ENCODE assay signal across 11 mouse cellular contexts in the genomic region with DNA sequence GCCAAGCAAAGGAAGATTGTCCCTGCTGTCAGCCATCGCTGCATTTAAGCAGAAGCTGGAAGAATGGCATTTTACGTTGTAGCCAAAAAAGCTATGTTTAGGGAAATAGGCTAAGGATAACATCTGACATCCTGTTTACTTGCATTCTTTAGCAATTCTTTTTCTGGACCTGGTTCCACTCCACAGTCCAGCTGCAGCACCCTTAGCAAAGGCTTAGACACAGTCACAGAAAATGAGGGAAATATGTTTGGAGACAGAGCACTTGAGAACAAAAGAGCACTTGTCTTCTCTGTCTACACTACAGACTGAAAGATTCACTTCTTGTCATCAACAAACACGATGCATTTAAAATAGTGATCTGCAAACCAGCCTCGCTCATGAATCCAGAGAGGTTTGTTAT. TPM values are rescaled to one million over a fixed set of nuclear protein-coding genes. Genes with fewer than 3 reads are reported as not detected.
DNase-seq lines count a peak whose midpoint lies in the region; ATAC-seq and TF ChIP-seq lines count a peak whose summit lies in the region.
"Had no signal": no experiment of that assay in that cellular context is flagged by ENCODE, and none has a peak within 500 bp of the region (broad histone marks: within the 10 kb centered on the region; RNA-seq: fewer than 3 reads in every experiment).

No protein-coding gene starts in this region.

- H3K27ac ChIP-seq in forebrain, postnatal 0 days (ENCODE audit: low read depth, low read length), result no peak overlapping the region
- no peak overlapping the region for H3K27ac ChIP-seq in forebrain, embryonic 11.5 days (ENCODE audit: low read depth, low read length)
- no peak overlapping the region for H3K27ac ChIP-seq in kidney, postnatal 0 days
- peak overlapping the region; percentile 98 for H3K27ac ChIP-seq in thymus, adult 2 months (ENCODE audit: control insufficient read depth, insufficient read depth, low read length)
- H3K27ac ChIP-seq in midbrain, embryonic 11.5 days (ENCODE audit: low read depth, low read length), result no peak overlapping the region
- H3K27ac ChIP-seq: intestine, embryonic 15.5 days; limb, embryonic 10.5 days had no signal

- no peaks in the 10 kb centered on the region for H3K36me3 ChIP-seq in forebrain, postnatal 0 days (ENCODE audit: insufficient read depth)
- no peaks in the 10 kb centered on the region for H3K36me3 ChIP-seq in forebrain, embryonic 11.5 days (ENCODE audit: control insufficient read depth, insufficient read depth, low read length)
- H3K36me3 ChIP-seq in kidney, postnatal 0 days (ENCODE audit: insufficient read depth, low read length), result no peaks in the 10 kb centered on the region
- 0 out of 2 replicates have a peak, but pooled peaks cover 5% of the 10 kb centered on the region for H3K36me3 ChIP-seq in thymus, adult 2 months (ENCODE audit: control insufficient read depth, insufficient read depth, low read length)
- no peaks in the 10 kb centered on the region for H3K36me3 ChIP-seq in midbrain, embryonic 11.5 days (ENCODE audit: control insufficient read depth, insufficient read depth, low read length)
- H3K36me3 ChIP-seq: intestine, embryonic 15.5 days; limb, embryonic 10.5 days had no signal

- 50% methylated on average over 4 of the region's 4 CpGs for WGBS in forebrain, postnatal 0 days
- 85% methylated on average over 4 of the region's 4 CpGs for WGBS in forebrain, embryonic 11.5 days
- 71% methylated on average over 4 of the region's 4 CpGs for WGBS in kidney, postnatal 0 days
- 63% methylated on average over 4 of the region's 4 CpGs for WGBS in thymus, adult 2 months
- WGBS in midbrain, embryonic 11.5 days, result 84% methylated on average over 4 of the region's 4 CpGs

- no peak for DNase-seq in forebrain, postnatal 0 days
- DNase-seq in forebrain, embryonic 11.5 days (ENCODE audit: low spot score), result no peak
- peak; percentile 28 for DNase-seq in kidney, postnatal 0 days (ENCODE audit: low spot score)
- DNase-seq in kidney, adult 18-20 months, result no peak
- DNase-seq in thymus, adult 2 months, result no peak
- DNase-seq in thymus, postnatal 25 days, result no peak
- no peak for DNase-seq in midbrain, embryonic 11.5 days (ENCODE audit: low spot score, missing footprints)
- no peak for DNase-seq in MN1 (ENCODE audit: low spot score)
- DNase-seq: cerebellum, postnatal 36 days had no signal

- H3K9me3 ChIP-seq in forebrain, postnatal 0 days (ENCODE audit: low read length), result no peaks in the 10 kb centered on the region
- no peaks in the 10 kb centered on the region for H3K9me3 ChIP-seq in forebrain, embryonic 11.5 days (ENCODE audit: control insufficient read depth, low read length)
- no peaks in the 10 kb centered on the region for H3K9me3 ChIP-seq in kidney, postnatal 0 days (replicated peaks; ENCODE audit: low read length)
- H3K9me3 ChIP-seq in midbrain, embryonic 11.5 days (ENCODE audit: control insufficient read depth, low read length), result no peaks in the 10 kb centered on the region
- H3K9me3 ChIP-seq: intestine, embryonic 15.5 days; limb, embryonic 10.5 days had no signal

- no peak overlapping the region for H3K9ac ChIP-seq in forebrain, postnatal 0 days
- no peak overlapping the region for H3K9ac ChIP-seq in forebrain, embryonic 11.5 days (ENCODE audit: low read length)
- H3K9ac ChIP-seq in kidney, postnatal 0 days (ENCODE audit: low read depth, low read length), result no peak overlapping the region
- H3K9ac ChIP-seq in midbrain, embryonic 11.5 days (ENCODE audit: low read length), result no peak overlapping the region
- H3K9ac ChIP-seq: intestine, embryonic 15.5 days had no signal

- H3K4me1 ChIP-seq in forebrain, postnatal 0 days (ENCODE audit: insufficient read depth), result no peaks in the 10 kb centered on the region
- H3K4me1 ChIP-seq in forebrain, embryonic 11.5 days (replicated peaks; ENCODE audit: control insufficient read depth, insufficient read depth, low read length), result no peaks in the 10 kb centered on the region
- no peaks in the 10 kb centered on the region for H3K4me1 ChIP-seq in kidney, postnatal 0 days (replicated peaks; ENCODE audit: insufficient read depth, low read length)
- H3K4me1 ChIP-seq in thymus, adult 2 months (replicated peaks; ENCODE audit: control insufficient read depth, insufficient read depth, low read length), result peaks cover 7% of the 10 kb centered on the region
- H3K4me1 ChIP-seq in midbrain, embryonic 11.5 days (ENCODE audit: control insufficient read depth, insufficient read depth, low read length), result no peaks in the 10 kb centered on the region
- H3K4me1 ChIP-seq: intestine, embryonic 15.5 days; limb, embryonic 10.5 days had no signal

- no peak overlapping the region; the same call in 1 of the 2 replicates for H3K4me2 ChIP-seq in forebrain, postnatal 0 days (ENCODE audit: low read depth)
- no peak overlapping the region for H3K4me2 ChIP-seq in forebrain, embryonic 11.5 days (ENCODE audit: low read depth, low read length, severe bottlenecking)
- H3K4me2 ChIP-seq in kidney, postnatal 0 days (ENCODE audit: low read length), result 0 out of 2 replicates have a peak overlapping the region, but pooled peaks have one; percentile 21
- H3K4me2 ChIP-seq in midbrain, embryonic 11.5 days, result no peak overlapping the region

- no peak for TF ChIP-seq CTCF in forebrain, postnatal 0 days (IDR thresholded peaks at IDR 0.05; ENCODE audit: low read depth)
- no peak for TF ChIP-seq CTCF in kidney, postnatal 0 days (IDR thresholded peaks at IDR 0.05; ENCODE audit: low read depth)
- no peak for TF ChIP-seq CTCF in thymus, adult 2 months (IDR thresholded peaks at IDR 0.05; ENCODE audit: borderline replicate concordance, control insufficient read depth, extremely low read depth, insufficient read depth, low read length, poor library complexity)

- ATAC-seq in forebrain, postnatal 0 days, result peak; percentile 60
- no peak for ATAC-seq in forebrain, embryonic 11.5 days (replicated peaks; ENCODE audit: low FRiP score)
- ATAC-seq in kidney, postnatal 0 days (replicated peaks; ENCODE audit: low FRiP score, low read depth), result no peak
- ATAC-seq in midbrain, embryonic 11.5 days (ENCODE audit: low FRiP score), result no peak
- ATAC-seq: intestine, embryonic 15.5 days had no signal

- H3K27me3 ChIP-seq in forebrain, postnatal 0 days (ENCODE audit: insufficient read depth, low read length), result no peaks in the 10 kb centered on the region
- H3K27me3 ChIP-seq in forebrain, embryonic 11.5 days (ENCODE audit: control insufficient read depth, insufficient read depth, low read length), result no peaks in the 10 kb centered on the region
- no peaks in the 10 kb centered on the region for H3K27me3 ChIP-seq in kidney, postnatal 0 days (ENCODE audit: insufficient read depth, low read length)
- no peaks in the 10 kb centered on the region for H3K27me3 ChIP-seq in thymus, adult 2 months (ENCODE audit: control insufficient read depth, insufficient read depth, low read length)
- H3K27me3 ChIP-seq in midbrain, embryonic 11.5 days (ENCODE audit: control insufficient read depth, insufficient read depth, low read length), result no peaks in the 10 kb centered on the region
- H3K27me3 ChIP-seq: intestine, embryonic 15.5 days had no signal

- H3K4me3 ChIP-seq in forebrain, postnatal 0 days (ENCODE audit: low read depth, low read length), result no peak overlapping the region
- no peak overlapping the region for H3K4me3 ChIP-seq in forebrain, embryonic 11.5 days (ENCODE audit: low read depth, low read length)
- H3K4me3 ChIP-seq in kidney, postnatal 0 days (replicated peaks; ENCODE audit: low read depth, low read length), result no peak overlapping the region
- peak overlapping the region; percentile 30; the same call in 1 of the 2 replicates for H3K4me3 ChIP-seq in thymus, adult 2 months (ENCODE audit: control insufficient read depth, insufficient read depth, low read length)
- H3K4me3 ChIP-seq in midbrain, embryonic 11.5 days (ENCODE audit: low read depth, low read length), result no peak overlapping the region
- H3K4me3 ChIP-seq: intestine, embryonic 15.5 days; limb, embryonic 10.5 days had no signal

- TF ChIP-seq POLR2A in thymus, adult 2 months (IDR thresholded peaks at IDR 0.05; ENCODE audit: control insufficient read depth, extremely low read depth, insufficient read depth, low read length, poor library complexity), result no peak

RNA-seq across cellular contexts. Expression of a gene that starts 0.7 kb away (rescaled TPM):
- 5.5 and 7.4 TPM in 2 replicates for total RNA-seq in forebrain, postnatal 0 days (2014; rRNA removed)
- polyA plus RNA-seq in forebrain, postnatal 0 days (2015; fragmentation: Nextera tagmentation; extraction: Ambion mirVana), result 3.4 and 3.5 TPM in 2 replicates
- polyA plus RNA-seq in forebrain, embryonic 11.5 days (2014; fragmentation: Nextera tagmentation; extraction: Ambion mirVana), result 6.7 and 7.0 TPM in 2 replicates
- 4.6 and 6.1 TPM in 2 replicates for polyA plus RNA-seq in kidney, postnatal 0 days (2015; fragmentation: Nextera tagmentation; extraction: Ambion mirVana)
- polyA plus RNA-seq in thymus, adult 2 months (2012; rRNA removed), result 68.6 and 78.3 TPM in 2 replicates
- polyA plus RNA-seq in midbrain, embryonic 11.5 days (2014; fragmentation: Nextera tagmentation; extraction: Ambion mirVana), result 7.8 and 9.6 TPM in 2 replicates

RNA-seq across cellular contexts. Expression of a gene that starts 53.6 kb away (rescaled TPM):
- 196 and 204 TPM in 2 replicates for total RNA-seq in forebrain, postnatal 0 days (2014; rRNA removed)
- polyA plus RNA-seq in forebrain, postnatal 0 days (2015; fragmentation: Nextera tagmentation; extraction: Ambion mirVana), result 146 and 154 TPM in 2 replicates
- polyA plus RNA-seq in forebrain, embryonic 11.5 days (2014; fragmentation: Nextera tagmentation; extraction: Ambion mirVana), result 284 and 285 TPM in 2 replicates
- 102 and 107 TPM in 2 replicates for polyA plus RNA-seq in kidney, postnatal 0 days (2015; fragmentation: Nextera tagmentation; extraction: Ambion mirVana)
- polyA plus RNA-seq in thymus, adult 2 months (2012; rRNA removed), result 52.7 and 54.5 TPM in 2 replicates
- 282 and 296 TPM in 2 replicates for polyA plus RNA-seq in midbrain, embryonic 11.5 days (2014; fragmentation: Nextera tagmentation; extraction: Ambion mirVana)
